Mouse (Mus musculus): ENCODE measurements around the gene Rims3.
A peak's percentile ranks its signal among the peaks of the same experiment; 100 is the strongest.

GRCm38 (mm10) chr4:120928686-120929085 lies 74.1 kb downstream of the Rims3 start:
- TF ChIP-seq CTCF (IDR thresholded peaks at IDR 0.05) (peak; percentile 37), EP300 (IDR thresholded peaks at IDR 0.05) (no peak)

All from lung, postnatal 0 days (tissue).